Mouse (Mus musculus) right cerebral cortex, adult 18-20 months (tissue): ENCODE measurements around the gene Gm20388.

ENCODE experiments used
- DNase-seq: peaks from one replicate; pipeline ENCODE4 v3.0.0; 2022; ENCODE audit warnings: mixed read lengths

The Gm20388 gene

GRCm38 (mm10) chr8:120588908-120589771, 678.5 kb downstream of the Gm20388 start, which contains the start of gene Gins2:
Gene Gins2, minus strand, starts transcription at chr8:120589304.
- DNase-seq, result peak; percentile 100

GRCm38 (mm10) chr8:120589921-120590320, 679.3 kb downstream of the Gm20388 start:
- no peak for DNase-seq

GRCm38 (mm10) chr8:120591587-120592292, 681.1 kb downstream of the Gm20388 start:
- no peak for DNase-seq

- DNase-seq, result no peak
These were observed 683.9 kb downstream of the Gm20388 start for GRCm38 (mm10) chr8:120594571-120594970.

GRCm38 (mm10) chr8:120595963-120596362, 685.3 kb downstream of the Gm20388 start:
- no peak for DNase-seq

GRCm38 (mm10) chr8:120598579-120598978, 687.9 kb downstream of the Gm20388 start:
- peak; percentile 91 for DNase-seq

- peak; percentile 73 for DNase-seq
These were observed 688.9 kb downstream of the Gm20388 start for GRCm38 (mm10) chr8:120599504-120599903.

GRCm38 (mm10) chr8:120602672-120603071, 692.0 kb downstream of the Gm20388 start:
- no peak for DNase-seq

GRCm38 (mm10) chr8:120607460-120607859, 696.8 kb downstream of the Gm20388 start:
- no peak for DNase-seq

GRCm38 (mm10) chr8:120607885-120608284, 697.2 kb downstream of the Gm20388 start:
- DNase-seq, result peak; percentile 73

GRCm38 (mm10) chr8:120610824-120611223, 700.2 kb downstream of the Gm20388 start:
- DNase-seq, result no peak

- DNase-seq, result no peak
These were observed 703.9 kb downstream of the Gm20388 start for GRCm38 (mm10) chr8:120614491-120614890.

- no peak for DNase-seq
These were observed 706.3 kb downstream of the Gm20388 start for GRCm38 (mm10) chr8:120616663-120617626.

GRCm38 (mm10) chr8:120618110-120618509, 707.5 kb downstream of the Gm20388 start:
- peak; percentile 64 for DNase-seq

- DNase-seq, result peak; percentile 64
These were observed 708.9 kb downstream of the Gm20388 start for GRCm38 (mm10) chr8:120619235-120620180.

- DNase-seq, result no peak
These were observed 709.8 kb downstream of the Gm20388 start for GRCm38 (mm10) chr8:120620441-120620840.

GRCm38 (mm10) chr8:120622161-120622560, 711.5 kb downstream of the Gm20388 start:
- DNase-seq, result no peak

- no peak for DNase-seq
These were observed 713.0 kb downstream of the Gm20388 start for GRCm38 (mm10) chr8:120623608-120624007.

- DNase-seq, result no peak
These were observed 715.8 kb downstream of the Gm20388 start for GRCm38 (mm10) chr8:120626461-120626860.

- peak; percentile 57 for DNase-seq
These were observed 716.7 kb downstream of the Gm20388 start for GRCm38 (mm10) chr8:120627298-120627697.

GRCm38 (mm10) chr8:120630031-120630430, 719.4 kb downstream of the Gm20388 start:
- DNase-seq, result no peak
